Mouse (Mus musculus): Measurements from ENCODE around the gene Nploc4.
A peak's percentile ranks its signal among the peaks of the same experiment; 100 is the strongest.

The Nploc4 gene

GRCm38 (mm10) chr11:120341661-120342060 is 95.8 kb downstream of the Nploc4 start:
- no peak for DNase-seq (ENCODE audit: inconsistent ontology term)

DNA sequence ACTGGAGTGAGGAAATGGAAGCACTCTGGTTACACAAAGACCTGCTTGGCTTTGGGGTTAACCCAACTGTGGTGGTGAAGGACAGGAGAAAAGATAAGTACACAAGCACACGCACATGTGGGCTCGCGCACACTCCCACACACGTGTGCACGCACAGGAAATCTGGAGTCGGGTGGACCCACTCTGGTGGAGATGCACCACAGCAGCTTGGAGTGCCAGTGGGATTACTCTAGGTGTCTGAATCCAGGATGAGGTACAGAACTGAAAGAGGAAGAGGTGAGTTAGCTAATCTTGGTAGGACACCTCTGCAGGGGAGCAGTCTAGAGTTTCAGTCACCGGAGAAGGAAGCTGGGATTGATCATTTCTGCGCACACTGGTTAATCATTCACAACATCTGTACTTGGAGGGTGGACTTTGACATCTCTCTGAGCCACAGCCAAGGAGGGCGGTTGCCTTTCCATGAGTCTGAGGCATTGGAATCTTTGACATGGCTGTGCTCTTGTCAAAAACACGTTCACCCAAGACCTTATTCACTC is 97.5 kb downstream of the Nploc4 start:
- DNase-seq (ENCODE audit: inconsistent ontology term): no peak

DNA sequence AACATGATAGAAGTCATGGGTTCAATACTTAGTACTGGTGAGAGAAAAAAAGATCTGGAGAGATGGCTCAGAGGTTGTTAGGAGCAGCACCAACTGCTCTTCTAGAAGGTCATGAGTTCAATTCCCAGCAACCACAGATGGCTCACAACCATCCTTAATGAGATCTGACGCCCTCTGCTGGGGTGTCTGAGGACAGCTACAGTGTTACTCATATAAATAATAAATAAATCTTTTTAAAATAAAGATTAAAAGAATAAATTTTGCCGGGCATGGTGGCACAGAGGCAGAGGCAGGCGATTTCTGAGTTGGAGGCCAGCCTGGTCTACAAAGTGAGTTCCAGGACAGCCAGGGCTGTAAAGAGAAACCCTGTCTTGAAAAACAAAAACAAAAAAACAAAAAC is 98.7 kb downstream of the Nploc4 start:
- no peak for DNase-seq (ENCODE audit: inconsistent ontology term)

DNA sequence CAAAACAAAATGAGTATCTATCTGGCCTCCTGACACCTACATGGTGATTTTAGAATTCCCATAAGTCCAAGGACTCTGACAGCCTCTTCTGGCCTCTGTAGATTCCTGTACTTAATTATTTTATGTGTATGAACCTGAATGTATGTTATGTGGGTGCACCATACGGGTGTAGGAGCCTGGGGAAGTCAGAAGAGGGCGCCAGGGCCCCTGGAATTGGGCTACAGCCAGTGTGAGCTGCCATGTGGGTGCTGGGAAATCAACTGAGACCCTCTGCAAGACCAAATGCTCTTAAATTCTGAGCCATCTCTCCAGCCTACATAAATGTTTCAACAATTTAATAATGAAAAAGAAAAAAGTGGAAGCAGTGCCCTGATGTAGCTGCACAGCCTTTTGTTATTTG is 100.1 kb downstream of the Nploc4 start:
- DNase-seq (ENCODE audit: inconsistent ontology term): no peak

DNA sequence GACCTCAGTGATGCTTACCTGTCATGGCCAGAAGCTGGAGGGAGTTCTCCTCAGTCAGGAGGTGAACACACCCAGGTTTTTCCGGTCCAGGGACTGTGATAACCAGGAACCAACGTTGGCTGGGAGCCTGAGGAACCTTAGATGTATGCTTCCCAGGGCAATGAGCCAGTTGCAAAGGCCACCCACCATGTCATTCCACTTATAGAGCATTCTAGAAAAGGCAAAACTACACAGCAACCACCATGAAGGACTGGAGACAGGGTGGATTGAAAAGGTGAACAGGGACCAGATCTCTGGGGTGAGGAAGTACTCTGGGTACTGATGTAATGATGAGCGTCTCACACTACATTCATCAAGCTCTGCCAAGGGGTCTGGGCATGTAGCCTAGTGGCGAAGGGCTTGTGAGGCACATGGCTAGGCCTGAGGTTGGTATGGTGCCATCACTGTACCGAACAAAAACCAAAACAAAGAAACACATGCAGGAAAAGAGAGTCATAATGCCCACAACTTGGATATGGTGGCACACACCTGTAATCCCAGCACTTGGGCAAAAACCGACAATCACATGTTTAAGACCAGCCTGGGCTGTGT is 102.0 kb downstream of the Nploc4 start:
- DNase-seq (ENCODE audit: inconsistent ontology term): peak; percentile 50

All from Muller cell, postnatal 12 days (primary cell).